Mouse (Mus musculus): ENCODE measurements around the gene Cpxm2.

Cpxm2 gene

DNA sequence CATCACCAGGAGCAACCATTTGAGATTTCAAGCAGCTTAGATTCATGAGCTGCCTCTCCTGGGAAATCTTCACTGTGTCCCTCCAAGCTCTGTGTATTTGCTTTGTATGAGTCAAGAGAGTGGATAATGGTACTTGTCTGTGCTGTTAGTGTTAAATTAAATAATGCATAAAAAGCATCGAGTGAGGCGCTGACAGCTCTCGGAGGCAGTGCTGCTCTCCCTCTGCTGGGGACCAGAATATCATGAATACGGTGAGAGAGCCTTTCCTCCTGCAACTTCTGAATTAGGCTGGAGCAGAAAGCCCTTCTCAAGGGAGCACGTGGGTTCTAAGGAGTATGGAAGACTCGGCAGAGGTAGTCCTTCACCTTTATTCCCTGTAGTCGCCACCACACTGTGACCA is 29.6 kb downstream of the Cpxm2 start:
- DNase-seq: no peak

DNA sequence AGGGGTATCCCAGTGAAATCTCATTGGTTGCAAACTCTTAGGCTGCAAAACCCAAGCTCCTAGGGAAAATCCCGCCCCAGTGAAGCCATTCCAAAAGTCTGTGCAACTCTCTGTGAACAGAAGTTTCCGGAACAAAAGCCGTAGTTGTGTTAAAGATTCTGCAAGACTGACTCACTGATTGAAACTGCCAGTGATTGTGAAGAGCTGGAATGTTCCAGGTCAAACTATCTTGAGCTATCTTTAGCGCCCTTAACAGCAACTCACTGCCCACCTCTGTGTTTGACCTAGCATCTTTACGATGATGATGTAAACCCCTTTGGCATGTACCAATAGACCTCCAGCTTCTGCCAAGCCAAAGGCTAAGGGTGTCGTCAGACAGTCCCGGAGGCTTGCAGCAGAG is 31.3 kb downstream of the Cpxm2 start:
- DNase-seq: no peak

DNA sequence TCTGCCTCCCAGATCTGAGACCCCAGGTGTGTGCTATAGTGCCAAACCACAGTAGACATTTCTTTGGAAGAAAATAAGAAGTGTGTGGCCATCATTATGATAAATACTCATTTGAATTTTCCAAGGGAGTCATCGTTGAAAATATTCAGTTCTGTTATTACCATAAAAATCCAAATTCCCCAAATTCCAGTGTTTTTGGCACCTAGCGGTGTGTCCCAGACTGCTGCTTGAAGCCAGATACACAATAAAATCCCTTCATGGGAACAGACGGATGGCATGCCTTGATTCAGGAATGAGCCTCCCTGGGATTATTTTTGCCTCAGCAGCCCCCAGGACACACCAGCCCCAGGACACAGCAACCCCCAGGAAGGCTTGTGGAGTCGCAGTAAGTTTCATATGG is 34.7 kb downstream of the Cpxm2 start:
- DNase-seq: no peak

DNA sequence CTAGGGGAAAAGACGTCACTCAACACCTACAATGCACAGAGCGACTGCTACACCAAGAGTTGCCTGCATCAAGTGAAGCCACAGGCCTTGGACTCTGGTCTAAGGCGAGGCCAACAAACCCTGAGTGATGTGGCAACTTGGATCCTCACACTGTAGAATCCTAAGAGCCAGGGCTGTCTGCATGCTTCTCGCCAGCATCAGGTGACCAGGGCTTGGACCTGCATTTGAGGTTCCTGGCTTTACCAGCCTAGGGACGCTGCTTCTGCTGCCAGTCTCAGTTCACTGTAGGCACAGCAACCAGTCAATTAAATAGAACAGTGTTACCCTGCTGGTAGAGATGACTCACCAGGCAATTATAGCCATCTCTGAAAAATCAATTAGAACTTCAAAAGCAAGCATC is 42.8 kb downstream of the Cpxm2 start:
- no peak for DNase-seq

DNA sequence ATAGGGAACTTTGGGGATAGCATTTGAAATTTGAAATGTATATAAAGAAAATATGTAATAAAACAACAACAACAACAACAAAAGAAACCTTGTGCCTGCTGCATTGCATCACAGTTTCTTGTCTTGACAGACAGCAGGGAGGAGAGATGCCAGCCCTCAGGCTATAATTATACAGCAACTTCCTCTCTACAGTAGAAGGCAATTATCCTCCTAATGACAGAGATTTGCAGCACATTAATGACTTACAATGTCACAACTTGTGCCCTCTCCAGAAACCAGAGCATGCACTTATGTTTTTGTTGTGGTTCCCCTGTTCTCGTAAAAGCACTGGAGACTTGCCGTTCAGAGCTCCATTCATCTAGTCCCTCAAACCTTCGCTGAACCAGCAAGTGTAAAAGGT is 44.2 kb downstream of the Cpxm2 start:
- no peak for DNase-seq

DNA sequence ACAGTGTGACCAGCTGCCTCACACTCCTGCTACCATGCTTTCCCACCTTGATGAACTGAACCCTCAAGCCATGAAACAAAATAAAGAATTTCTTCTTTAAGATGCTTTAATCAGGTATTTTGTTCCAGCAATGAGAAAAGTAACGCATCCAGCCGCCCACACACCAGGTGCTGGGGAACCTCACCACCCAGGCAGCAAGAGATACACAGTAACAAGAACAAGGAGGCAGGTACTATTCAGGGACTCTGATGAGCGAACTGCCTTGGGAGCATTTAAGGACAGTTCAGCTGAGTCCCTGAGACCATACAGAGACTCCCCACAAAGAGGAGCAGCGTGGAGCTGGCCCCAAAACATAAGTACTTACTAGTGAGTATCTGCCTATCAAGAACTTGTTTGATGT is 47.6 kb downstream of the Cpxm2 start:
- no peak for DNase-seq

DNA sequence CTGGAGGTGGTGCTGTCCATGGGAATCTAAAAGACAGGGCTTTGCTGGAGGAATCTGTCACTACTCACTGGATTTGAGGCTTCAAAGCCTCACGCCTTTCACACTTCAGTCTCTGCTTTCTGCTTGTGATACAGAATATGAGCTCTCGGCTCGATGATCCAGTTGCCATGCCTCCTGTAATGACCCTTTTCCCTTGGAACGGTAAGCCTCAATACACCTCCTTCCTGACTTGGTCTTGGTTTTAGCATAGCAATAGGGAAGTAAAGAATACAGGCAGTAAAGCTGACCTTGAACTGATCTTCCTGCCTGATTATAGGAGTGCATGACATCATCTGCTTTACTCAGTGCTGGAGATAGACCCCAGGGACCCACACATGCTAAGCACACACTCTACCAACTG is 49.2 kb downstream of the Cpxm2 start:
- DNase-seq: no peak

DNA sequence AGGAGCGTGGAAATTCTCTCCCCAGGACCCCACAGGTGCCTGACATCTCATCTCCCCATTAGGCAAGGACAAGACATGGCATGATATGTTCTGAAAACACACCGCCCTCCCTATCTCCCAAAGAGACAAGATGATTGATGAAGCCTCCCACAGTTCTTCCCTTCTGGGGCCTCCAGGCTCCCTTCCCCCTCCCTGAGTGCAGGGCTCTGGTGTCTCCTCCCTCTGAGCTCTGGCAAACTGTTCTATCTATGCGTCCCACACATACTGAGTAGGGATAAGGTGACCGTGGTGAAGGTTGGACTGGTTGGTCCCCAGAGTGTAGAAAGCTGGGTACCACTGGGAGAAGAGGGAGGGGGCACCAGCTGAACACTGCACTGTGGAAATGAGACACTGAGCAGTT is 56.1 kb downstream of the Cpxm2 start:
- DNase-seq: no peak

DNA sequence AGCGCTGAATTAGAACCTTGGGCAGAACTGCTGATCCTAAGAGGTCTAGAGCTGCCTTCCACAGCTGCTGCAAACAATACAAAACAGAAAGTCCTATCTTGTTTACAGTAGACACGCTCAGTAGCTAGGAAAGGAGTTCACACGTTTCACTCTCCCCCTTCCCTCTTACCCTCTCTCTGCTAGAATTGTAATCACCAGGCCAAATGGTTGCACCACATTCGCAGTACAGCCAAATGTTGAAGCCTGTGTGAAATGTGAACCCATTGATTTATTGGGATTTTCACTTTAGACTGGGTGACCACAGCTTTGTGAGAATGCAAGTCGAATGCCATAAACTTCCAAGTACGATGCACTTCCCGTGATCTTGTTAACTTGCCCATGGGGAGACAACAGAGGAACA is 59.9 kb downstream of the Cpxm2 start:
- DNase-seq: no peak

DNA sequence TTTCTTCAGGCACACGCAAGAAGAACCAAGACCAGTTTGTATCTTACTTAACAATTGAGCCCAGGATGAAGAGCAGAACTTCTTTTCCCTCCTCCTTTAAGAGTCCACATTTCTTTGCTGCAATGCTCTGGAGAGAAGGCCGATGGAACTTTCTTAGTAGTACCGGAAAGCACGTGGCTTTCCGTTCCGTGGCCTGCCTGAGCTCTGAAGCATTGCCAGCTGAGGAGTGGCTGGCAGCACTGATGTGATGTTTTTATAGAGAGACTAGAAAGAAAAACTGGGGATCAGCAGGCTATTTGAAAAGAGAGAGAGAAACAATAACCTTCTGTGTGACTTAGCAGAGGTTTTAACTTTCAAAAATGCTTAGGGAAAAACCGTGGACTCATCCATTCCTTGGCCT is 63.0 kb downstream of the Cpxm2 start:
- no peak for DNase-seq

DNA sequence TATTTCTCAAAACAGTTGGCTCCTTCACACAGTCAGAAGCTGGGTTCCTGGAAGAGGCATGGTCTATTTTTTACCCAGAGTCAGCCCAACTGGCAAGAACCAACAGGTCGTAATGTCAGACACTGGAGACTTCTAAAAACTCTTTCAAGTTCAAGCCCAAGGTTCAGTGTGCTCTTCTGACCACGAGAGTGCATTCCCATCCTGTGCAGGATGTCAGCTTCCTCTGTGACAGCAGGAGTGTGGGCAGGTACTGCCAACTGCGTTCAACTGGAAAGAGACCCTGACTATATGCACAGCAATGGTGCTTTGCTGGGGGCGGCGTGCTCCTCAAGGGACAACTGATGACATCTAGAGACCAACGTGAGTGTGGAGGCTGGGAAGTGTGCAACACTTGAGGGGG is 65.9 kb downstream of the Cpxm2 start:
- DNase-seq: no peak

DNA sequence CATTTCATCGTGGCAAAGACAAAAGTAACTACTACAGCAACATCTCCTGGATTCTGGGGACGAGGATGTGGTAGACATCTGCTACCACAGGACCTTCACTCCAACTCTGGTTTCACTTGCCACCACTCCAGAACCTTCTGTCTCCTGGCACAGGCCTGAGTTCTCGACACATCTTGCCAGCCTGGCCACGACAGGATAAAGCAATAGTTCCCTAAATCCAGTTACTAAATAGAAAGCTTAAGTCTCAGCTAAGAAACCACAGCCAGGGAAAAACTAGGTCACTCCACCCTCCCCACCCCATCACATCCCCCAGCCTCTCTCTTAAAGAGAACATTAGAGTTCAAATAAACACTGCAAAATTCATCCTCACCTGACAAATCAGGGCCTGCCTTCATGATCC is 66.4 kb downstream of the Cpxm2 start:
- DNase-seq: no peak

DNA sequence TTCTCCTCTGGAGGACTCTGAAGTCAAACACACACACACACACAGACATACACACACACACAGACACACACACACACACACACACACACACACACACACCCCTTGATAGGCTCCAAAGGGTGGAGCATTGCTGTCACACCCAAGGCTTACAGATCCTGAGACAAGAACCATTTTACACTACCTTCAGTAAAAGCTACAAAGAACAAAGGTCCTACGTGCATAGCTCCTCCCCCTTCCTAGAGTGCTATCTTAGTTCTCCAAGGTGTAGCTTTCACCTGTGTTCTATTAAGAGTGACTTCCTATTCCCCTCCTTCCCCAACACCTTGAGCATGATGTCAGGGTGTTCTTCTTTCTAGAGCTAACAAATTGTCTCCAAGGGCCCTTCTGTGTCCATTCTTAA is 78.7 kb downstream of the Cpxm2 start:
- DNase-seq: no peak

DNA sequence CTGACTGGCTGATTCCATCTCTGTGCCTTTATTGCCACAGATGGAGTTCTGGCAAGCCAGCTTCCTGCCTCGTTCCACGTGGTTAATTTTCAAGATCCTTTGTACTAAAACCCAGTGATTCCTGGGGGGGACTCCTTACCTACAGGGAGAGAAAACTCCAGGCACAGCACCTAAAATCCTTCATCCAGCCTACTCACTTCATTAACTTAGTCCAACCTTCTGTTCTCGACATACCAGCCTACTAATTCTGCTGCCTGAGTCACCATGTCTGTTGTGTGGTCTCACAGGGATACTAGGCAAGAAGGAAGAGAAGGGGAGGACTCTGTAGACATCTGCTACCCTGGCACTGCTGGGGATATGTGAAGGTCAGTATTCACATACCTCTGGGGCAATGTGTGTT is 80.0 kb downstream of the Cpxm2 start:
- DNase-seq: no peak

DNA sequence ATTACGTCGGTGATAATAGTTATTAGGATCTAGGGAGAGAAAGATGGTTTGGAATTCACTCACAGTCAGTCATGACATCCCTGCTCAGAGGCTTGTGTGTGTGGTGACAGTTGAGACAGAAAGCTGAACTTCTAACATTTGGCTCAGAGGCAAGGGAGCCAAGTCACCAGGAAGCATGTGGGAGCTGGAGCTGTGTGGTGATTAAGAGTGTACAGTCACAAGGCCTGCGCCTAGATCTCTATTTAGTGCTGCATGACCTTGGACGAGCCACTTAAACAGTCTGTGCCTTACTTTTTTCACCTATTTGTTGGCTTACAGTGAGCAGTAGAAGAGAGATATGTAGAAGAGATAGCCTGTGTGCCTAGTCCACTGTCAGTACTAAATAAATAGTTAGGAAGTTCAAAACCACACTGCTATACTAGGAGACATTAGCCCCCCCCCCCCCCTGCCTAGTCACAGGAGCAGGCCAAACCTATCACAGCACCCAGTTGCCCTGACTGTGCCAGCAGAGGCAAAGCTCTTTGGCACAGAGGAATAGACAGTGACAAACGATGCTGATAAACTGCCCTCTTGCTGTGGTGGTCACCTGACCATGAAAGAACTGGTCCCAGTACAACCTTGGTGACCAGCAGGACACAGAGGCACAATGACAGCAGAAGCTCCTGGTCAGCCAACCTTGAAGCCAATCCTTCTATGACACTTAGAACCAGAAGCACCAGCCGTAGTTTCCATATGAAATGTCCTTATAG is 83.5 kb downstream of the Cpxm2 start:
- DNase-seq: no peak

DNA sequence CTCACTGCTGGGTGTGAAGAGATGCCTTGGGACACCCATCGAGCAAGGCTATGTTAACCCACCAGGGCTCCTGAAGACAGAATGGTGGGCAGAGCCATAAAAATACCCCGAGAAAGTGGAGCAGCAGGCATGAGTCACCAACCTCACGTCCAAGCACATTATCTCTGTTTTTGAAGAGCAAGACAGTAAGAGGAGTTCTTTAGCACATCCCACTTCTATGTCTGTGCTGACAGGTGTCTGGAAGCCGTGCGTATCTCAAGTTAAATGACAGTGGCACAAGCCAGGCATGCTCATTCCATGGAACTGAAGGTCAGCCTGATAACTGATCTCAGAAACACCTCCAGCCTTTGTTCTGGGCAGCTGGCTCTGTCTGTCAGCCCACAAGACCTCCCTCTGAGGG is 86.6 kb downstream of the Cpxm2 start:
- DNase-seq: no peak

DNA sequence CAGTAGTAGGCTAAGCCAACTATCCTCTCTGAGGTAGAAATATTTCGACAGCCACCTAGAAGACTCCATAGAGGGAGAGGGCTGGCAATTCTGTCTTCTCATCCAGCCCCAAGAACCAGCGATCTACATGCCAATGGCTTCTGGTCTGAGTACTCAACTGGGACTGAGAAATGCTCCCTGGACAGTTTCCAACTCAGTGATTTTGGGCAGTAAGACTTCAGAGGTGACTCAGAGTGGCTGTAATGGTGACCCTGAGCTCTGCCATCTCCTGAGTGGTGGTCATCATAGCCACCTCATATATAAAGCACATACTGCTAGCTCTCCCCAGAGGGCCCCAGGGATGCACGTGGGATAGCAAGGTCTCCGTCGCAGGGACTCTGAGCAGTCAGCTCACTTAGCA is 87.0 kb downstream of the Cpxm2 start:
- DNase-seq: no peak

DNA sequence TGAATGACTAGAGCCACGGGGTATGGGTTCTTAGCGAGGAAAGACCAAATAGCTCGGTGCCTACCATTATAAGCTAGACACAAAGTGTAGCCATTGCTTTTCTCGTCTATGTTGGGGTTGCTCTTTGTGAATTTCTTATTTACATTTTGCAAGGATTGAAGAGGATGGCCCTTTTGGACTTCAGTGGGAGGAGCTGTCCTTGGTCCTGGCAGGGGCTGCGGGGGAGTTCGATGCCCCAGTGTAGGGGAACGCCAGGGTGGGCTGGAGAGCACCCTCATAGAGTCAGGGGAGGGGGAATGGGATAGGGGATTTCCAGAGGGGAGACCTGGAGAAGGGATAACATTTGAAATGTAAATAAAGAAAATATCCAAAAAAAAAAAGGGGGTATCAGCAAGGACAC is 94.4 kb downstream of the Cpxm2 start:
- DNase-seq: no peak

DNA sequence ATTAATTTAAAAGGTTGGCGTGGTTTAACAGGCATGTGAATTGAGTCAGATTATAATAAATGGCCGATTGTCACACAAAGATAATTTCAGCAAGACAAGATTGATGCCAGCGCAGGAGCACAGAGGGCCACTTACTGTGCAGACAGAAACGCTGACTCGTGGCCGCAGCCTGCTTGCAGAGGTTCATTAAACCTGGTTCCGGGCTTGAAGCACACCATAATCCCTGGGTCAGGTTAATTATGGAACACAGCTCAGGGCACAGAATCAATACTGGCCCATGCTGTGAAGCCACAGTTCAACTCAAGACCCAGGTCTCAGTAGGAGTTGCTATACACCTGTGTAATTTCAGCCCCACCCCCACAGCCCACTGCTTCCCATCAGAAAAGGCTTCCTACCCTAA is 98.0 kb downstream of the Cpxm2 start:
- no peak for DNase-seq

DNA sequence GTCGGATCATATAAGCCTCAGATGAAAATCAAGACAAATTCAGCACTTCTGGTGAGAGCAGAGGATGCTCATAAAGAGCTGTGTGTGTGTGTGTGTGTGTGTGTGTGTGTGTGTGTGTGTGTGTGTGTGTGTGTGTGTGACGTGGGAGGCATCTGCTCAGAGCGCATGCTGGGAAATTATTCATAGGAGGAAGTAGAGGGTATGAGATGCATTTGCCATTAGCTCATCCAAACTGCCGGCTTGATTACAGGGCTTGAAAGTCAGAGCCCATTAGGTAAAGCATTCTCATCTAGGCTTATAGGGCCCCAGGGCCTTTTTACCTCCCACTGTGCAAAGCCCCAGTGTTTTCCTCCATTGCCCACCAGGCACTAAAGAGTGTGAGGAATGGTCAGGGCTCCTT is 107.9 kb downstream of the Cpxm2 start:
- DNase-seq: no peak

DNA sequence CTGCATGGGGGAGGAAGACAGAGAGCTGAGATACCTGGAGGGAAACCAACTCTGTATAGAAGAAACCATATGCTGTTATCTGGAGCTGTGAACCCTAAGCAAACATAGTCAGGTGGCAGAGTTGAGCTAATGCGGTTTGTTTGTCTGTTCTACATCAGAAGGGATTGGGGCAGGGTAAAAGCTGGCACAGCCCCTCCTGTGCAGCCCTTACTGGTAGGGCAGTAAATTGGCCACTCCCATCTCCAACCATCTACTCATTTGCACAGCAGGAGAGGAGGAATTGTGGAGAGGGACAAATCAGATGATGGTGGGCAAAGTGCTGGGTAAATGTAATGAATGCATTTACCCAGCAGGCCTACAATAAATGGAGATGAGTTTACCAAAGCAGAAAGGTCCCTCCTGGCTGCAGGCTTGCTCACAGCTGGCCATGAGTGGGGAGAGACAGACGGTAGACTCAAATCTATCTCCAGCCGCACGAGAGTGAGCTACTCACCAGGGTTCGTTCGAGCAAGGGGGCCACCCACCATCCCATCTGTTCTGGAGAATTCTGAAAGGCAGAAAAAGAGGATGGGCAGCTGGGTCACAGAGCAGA is 122.5 kb downstream of the Cpxm2 start:
- DNase-seq: no peak

DNA sequence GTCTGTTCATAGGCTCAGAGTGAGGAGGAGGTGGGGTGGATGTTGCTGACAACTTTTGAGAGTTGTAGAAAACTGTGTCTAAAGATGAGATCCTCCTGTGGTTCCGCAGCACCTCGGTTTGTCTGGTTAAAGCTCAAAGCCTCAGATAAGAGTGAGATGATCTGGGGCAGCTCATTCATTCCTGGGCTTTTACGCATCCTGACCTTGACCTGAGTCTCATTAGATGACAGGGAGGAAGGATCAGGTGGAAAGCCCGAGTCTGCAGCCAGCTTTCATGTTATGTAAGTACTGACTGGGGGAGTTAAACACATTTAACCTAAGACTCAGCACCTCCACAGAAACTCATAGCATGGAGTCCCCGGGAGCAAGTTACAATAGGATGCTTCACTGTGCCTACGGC is 127.9 kb downstream of the Cpxm2 start:
- no peak for DNase-seq

DNA sequence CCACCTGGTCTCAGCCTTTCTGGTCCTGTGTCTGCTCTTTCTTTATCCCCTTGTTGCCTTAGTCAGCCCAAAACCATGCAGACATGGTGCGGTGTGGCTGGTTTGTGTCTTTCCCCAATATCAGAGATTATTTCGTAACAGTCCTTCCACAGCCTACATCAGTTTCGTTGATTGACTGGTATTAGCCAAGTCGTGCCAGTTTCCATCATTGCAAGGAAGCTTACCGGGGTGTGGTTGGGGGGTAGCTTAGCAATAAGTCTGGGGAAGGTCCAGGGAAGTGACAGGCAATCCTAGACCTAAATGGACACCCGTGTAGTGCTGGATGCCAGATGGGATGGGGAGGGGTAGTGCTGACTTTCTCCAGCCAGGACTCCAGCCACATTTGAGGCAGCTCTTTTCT is 128.9 kb downstream of the Cpxm2 start:
- no peak for DNase-seq

DNA sequence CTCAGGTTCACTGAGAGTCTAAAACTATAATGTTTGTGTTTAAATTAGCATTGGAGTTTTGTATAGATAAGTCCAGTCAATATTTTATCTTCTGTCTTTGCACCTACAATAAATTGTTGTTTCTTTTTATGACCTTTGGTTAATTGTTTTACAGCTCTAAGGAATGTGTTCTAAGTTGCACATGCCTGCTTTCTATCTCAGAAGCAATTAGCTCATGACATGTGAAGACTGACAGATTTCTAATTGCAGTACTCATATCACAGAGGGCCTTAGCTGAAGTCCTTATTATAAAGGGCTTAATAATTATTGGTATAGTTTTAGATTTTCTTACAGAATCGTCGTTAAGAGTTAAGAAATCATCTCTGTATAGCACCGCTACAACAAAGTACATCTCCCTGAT is 138.6 kb downstream of the Cpxm2 start:
- no peak for DNase-seq

DNA sequence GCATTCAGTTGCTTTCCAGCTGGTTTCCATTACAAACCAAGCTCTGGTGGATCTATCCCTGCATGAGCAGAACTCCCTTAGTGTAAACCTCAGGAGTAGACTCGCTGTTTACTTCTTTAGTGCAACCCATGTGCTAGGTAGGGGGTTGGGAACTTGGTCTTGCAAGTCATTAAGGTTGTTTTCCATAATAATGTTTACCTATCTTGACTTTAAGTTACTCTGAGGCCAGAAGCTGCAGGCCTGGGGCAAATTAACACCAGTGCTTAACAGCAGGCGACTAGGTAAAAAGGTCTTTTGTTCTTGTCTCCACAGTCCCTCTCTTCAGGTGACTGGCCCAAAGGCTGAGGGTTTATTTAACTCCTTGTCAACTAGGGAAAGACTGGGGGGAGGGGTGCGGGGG is 139.3 kb downstream of the Cpxm2 start:
- no peak for DNase-seq

All from kidney, adult 8-10 months (tissue).